Mouse (Mus musculus) heart, postnatal 4 days (tissue): Measurements from ENCODE around the gene Erg. TPM values are rescaled to one million over a fixed set of nuclear protein-coding genes. Genes with fewer than 3 reads are reported as not detected.

Source experiments
- DNase-seq: peaks from one replicate; pipeline ENCODE4 v3.0.0; 2021
- total RNA-seq, 2 experiments: library from RNA; stranded (reverse); gene quantifications; 2 replicates each; pipeline ENCODE4 v1.2.3; 2021

The Erg gene
- total RNA-seq, 2 experiments from 2014 or later, result 39.8 to 40.6 TPM

DNA sequence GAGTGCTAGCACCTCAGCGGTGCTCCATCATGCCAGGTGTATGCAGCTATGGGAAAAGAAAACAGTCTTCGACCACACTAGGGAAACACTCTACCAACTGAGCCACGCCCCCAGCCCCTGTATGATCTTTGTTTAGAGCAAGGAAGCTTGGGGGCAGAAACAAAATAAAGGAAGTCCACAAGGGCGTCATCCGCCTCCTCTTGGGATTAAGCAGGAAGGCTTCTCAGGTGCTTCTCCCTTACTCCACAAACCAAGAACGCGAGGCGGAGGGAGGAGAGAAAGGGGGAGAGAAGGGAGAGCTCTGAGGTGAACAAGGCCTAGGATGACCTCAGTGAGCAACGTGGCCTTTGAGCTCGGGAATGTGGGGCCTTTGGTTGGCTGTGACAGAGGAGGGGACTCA lies 241.4 kb downstream of the Erg start:
- no peak for DNase-seq

- DNase-seq, result no peak
These were observed 244.4 kb downstream of the Erg start for GRCm38 (mm10) chr16:95342030-95342429.

- DNase-seq, result peak; percentile 92
These were observed 245.3 kb downstream of the Erg start for GRCm38 (mm10) chr16:95340885-95341791.

GRCm38 (mm10) chr16:95332159-95332558 lies 254.2 kb downstream of the Erg start:
- DNase-seq, result no peak

DNA sequence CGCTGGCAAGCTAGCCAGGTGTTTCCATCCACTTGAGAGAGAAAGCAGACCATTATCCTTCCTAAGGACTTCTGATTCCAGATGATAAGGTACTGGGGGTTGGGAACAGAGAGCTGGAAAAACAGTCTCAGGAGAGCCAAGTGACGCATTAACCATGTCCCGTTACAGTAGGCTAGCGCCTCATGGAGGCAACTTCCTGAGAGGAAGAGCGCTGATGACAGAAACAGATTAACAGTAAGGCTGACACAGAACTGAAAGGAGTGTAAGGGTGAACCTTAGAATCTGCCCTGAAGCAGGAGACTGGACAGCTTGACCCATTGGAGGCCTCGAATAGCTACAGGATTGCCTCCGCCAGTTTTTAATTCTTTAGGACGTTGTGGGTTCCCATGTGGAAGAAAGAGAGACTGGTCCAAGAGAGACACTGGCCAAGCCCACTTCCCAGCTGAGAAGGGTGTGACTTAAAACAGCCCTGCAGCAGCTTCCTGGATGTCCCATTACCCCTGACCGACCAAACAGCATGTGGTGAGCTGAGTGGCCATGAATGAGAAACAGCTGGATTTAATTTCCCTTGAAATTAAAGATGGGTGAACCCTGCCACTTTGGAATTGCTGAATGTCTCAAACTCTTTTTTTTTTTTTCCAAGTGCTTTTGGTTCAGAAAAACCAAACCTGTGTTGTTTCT lies 264.3 kb downstream of the Erg start:
- DNase-seq, result peak; percentile 21

Other genes starting within 250 kb of the Erg start
- gene Ets2, start 115.5 kb upstream of the Erg start, total RNA-seq, result 100 to 1,000 TPM; 106 to 110 TPM